8 mouse cellular contexts compared by ENCODE assay signal in genomic region chr1:167002486-167002850, GRCm38 (mm10). TPM values are rescaled to one million over a fixed set of nuclear protein-coding genes. Genes with fewer than 3 reads are reported as not detected.
DNase-seq lines count a peak whose midpoint lies in the region; ATAC-seq and TF ChIP-seq lines count a peak whose summit lies in the region.

No protein-coding gene starts in this region.

- peak; percentile 74 for DNase-seq in kidney, postnatal 10 days
- peak; percentile 61 for DNase-seq in lung, postnatal 36 days
- peak; percentile 67 for DNase-seq in retina, postnatal 1 day
- DNase-seq in thymus, postnatal 0 days (ENCODE audit: low spot score): no peak

- TF ChIP-seq CTCF in E14TG2a.4 (conservative IDR thresholded peaks at IDR 0.05; ENCODE audit: low read length): peak; percentile 31
- TF ChIP-seq CTCF in bone marrow, adult 2 months (IDR thresholded peaks at IDR 0.05; ENCODE audit: control insufficient read depth, insufficient read depth, low read length): peak; percentile 16; the same call in 1 of the 2 replicates
- 0 out of 2 replicates have a peak, but pooled peaks have one; percentile 3 for TF ChIP-seq CTCF in embryonic fibroblast, embryonic 13.5 days (IDR thresholded peaks at IDR 0.05; ENCODE audit: borderline replicate concordance, insufficient read depth, low read length)

- H3K9me3 ChIP-seq in E14TG2a.4 (ENCODE audit: low read length): no peaks in the 10 kb centered on the region
- H3K9me3 ChIP-seq in heart, embryonic 15.5 days (replicated peaks): no peaks in the 10 kb centered on the region

- H3K9ac ChIP-seq in heart, embryonic 15.5 days: no peak overlapping the region

- H3K36me3 ChIP-seq in E14TG2a.4 (ENCODE audit: insufficient read depth, low read length): no peaks in the 10 kb centered on the region
- no peaks in the 10 kb centered on the region for H3K36me3 ChIP-seq in heart, embryonic 15.5 days

- peak overlapping the region; percentile 96 for H3K4me2 ChIP-seq in heart, embryonic 15.5 days

- TF ChIP-seq POLR2A in bone marrow, adult 2 months (IDR thresholded peaks at IDR 0.05; ENCODE audit: borderline replicate concordance, control insufficient read depth, low read depth, low read length): no peak
- TF ChIP-seq POLR2A in embryonic fibroblast, embryonic 13.5 days (IDR thresholded peaks at IDR 0.05; ENCODE audit: low read depth, low read length): no peak

- peaks cover 44% of the 10 kb centered on the region for H3K27me3 ChIP-seq in E14TG2a.4 (ENCODE audit: insufficient read depth, low read length)
- peaks cover 39% of the 10 kb centered on the region for H3K27me3 ChIP-seq in heart, embryonic 15.5 days

- H3K27ac ChIP-seq in bone marrow, adult 2 months (ENCODE audit: control insufficient read depth, insufficient read depth, low read depth, low read length, poor library complexity): no peak overlapping the region
- no peak overlapping the region for H3K27ac ChIP-seq in embryonic fibroblast, embryonic 13.5 days (ENCODE audit: insufficient read depth, low read length)
- H3K27ac ChIP-seq in heart, embryonic 15.5 days: no peak overlapping the region; the same call in 1 of the 2 replicates

- WGBS in bone marrow, adult 2 months: 1% methylated on average over 19 of the region's 19 CpGs
- WGBS in heart, embryonic 15.5 days: under 1% methylated on average over 19 of the region's 19 CpGs

- H3K4me1 ChIP-seq in E14TG2a.4 (replicated peaks; ENCODE audit: low read depth, low read length): peaks cover 27% of the 10 kb centered on the region
- no peaks in the 10 kb centered on the region; the same call in 1 of the 2 replicates for H3K4me1 ChIP-seq in bone marrow, adult 2 months (ENCODE audit: control insufficient read depth, insufficient read depth, low read length)
- H3K4me1 ChIP-seq in embryonic fibroblast, embryonic 13.5 days (ENCODE audit: control insufficient read depth, insufficient read depth, low read length): no peaks in the 10 kb centered on the region
- H3K4me1 ChIP-seq in heart, embryonic 15.5 days (replicated peaks): peaks cover 13% of the 10 kb centered on the region

- 0 out of 2 replicates have a peak, but pooled peaks have one; percentile 32 for ATAC-seq in heart, embryonic 15.5 days (replicated peaks; ENCODE audit: insufficient number of reproducible peaks, insufficient read depth, low FRiP score, low read depth)

- H3K4me3 ChIP-seq in E14TG2a.4 (replicated peaks; ENCODE audit: low read length): peak overlapping the region; percentile 89
- peak overlapping the region; percentile 28 for H3K4me3 ChIP-seq in bone marrow, adult 2 months (replicated peaks; ENCODE audit: control insufficient read depth, low read depth, low read length)
- H3K4me3 ChIP-seq in embryonic fibroblast, embryonic 13.5 days (ENCODE audit: insufficient read depth, low read length): no peak overlapping the region
- peak overlapping the region; percentile 75 for H3K4me3 ChIP-seq in heart, embryonic 15.5 days

RNA-seq across cellular contexts. Expression of gene Fam78b, which starts 1.3 kb away (rescaled TPM):
- not detected in 2 replicates for polyA plus RNA-seq in bone marrow, adult 2 months (2011; ENCODE audit: insufficient read depth, insufficient read length, low replicate concordance, missing spikeins)
- 0.83 and 1.9 TPM in 2 replicates for polyA plus RNA-seq in embryonic fibroblast, embryonic 13.5 days (2011; ENCODE audit: insufficient read length, low read depth, missing spikeins)
- 0.89 and 1.2 TPM in 2 replicates for polyA plus RNA-seq in heart, embryonic 15.5 days (2015; fragmentation: Nextera tagmentation; extraction: Ambion mirVana)
- polyA plus RNA-seq in thymus, postnatal 0 days (2015; fragmentation: Nextera tagmentation; extraction: Ambion mirVana): 0.54 and 0.70 TPM in 2 replicates
